ENCODE assay signal across 19 mouse cellular contexts in the genomic region with DNA sequence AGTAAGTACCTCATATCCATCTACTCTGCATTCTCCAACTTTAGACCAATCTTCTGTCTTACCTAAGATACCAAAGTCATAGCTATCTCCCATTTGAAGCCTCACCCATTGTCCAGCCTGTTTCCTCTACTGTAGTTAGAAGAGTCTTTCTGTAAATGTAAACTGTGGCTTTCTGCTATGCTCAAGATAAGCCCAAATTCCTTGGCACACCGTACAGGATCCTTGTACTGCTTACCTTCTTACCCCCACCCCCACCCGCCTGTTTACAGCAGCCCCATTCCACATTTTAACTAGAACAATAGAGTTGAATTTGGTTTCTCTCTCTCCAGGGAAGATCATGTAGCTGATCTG.
DNase-seq lines count a peak whose midpoint lies in the region; ATAC-seq lines count a peak whose summit lies in the region.
"Had no signal": no experiment of that assay in that cellular context is flagged by ENCODE, and none has a peak within 500 bp of the region (broad histone marks: within the 10 kb centered on the region; RNA-seq: fewer than 3 reads in every experiment).

No protein-coding gene starts in this region.

- no peaks in the 10 kb centered on the region for H3K27me3 ChIP-seq in heart, embryonic 12.5 days (replicated peaks)
- no peaks in the 10 kb centered on the region for H3K27me3 ChIP-seq in lung, embryonic 16.5 days (ENCODE audit: control insufficient read depth, insufficient read depth, low read depth, low read length)
- H3K27me3 ChIP-seq in forebrain, embryonic 13.5 days: no peaks in the 10 kb centered on the region
- H3K27me3 ChIP-seq in kidney, embryonic 16.5 days (ENCODE audit: insufficient read depth, low read length): no peaks in the 10 kb centered on the region
- H3K27me3 ChIP-seq: midbrain, embryonic 13.5 days had no signal

- H3K9ac ChIP-seq in heart, embryonic 12.5 days: no peak overlapping the region
- H3K9ac ChIP-seq in lung, embryonic 16.5 days (ENCODE audit: low read length): no peak overlapping the region
- H3K9ac ChIP-seq in forebrain, embryonic 13.5 days: no peak overlapping the region
- H3K9ac ChIP-seq in kidney, embryonic 16.5 days (replicated peaks; ENCODE audit: low read length): no peak overlapping the region
- H3K9ac ChIP-seq: forebrain, postnatal 0 days; midbrain, embryonic 13.5 days had no signal

- no peaks in the 10 kb centered on the region for H3K9me3 ChIP-seq in heart, embryonic 12.5 days (replicated peaks)
- H3K9me3 ChIP-seq in lung, embryonic 16.5 days (ENCODE audit: control insufficient read depth, low read length): no peaks in the 10 kb centered on the region
- no peaks in the 10 kb centered on the region for H3K9me3 ChIP-seq in forebrain, embryonic 13.5 days (replicated peaks)
- no peaks in the 10 kb centered on the region for H3K9me3 ChIP-seq in kidney, embryonic 16.5 days (ENCODE audit: low read length)
- H3K9me3 ChIP-seq: midbrain, embryonic 13.5 days had no signal

- no peak overlapping the region for H3K4me3 ChIP-seq in heart, embryonic 12.5 days
- no peak overlapping the region for H3K4me3 ChIP-seq in lung, embryonic 16.5 days (ENCODE audit: low read length)
- H3K4me3 ChIP-seq in forebrain, embryonic 13.5 days: no peak overlapping the region
- H3K4me3 ChIP-seq in kidney, embryonic 16.5 days (ENCODE audit: low read length): no peak overlapping the region
- H3K4me3 ChIP-seq: erythroblast, embryonic 14.5 days; midbrain, embryonic 13.5 days had no signal

- peaks cover 47% of the 10 kb centered on the region for H3K4me1 ChIP-seq in heart, embryonic 12.5 days (replicated peaks)
- peaks cover 26% of the 10 kb centered on the region for H3K4me1 ChIP-seq in lung, embryonic 16.5 days (replicated peaks; ENCODE audit: control insufficient read depth, insufficient read depth, low read length)
- H3K4me1 ChIP-seq in forebrain, embryonic 13.5 days: no peaks in the 10 kb centered on the region
- H3K4me1 ChIP-seq in kidney, embryonic 16.5 days (ENCODE audit: insufficient read depth, low read length): peaks cover 4% of the 10 kb centered on the region; the same call in 1 of the 2 replicates

- 29% methylated on average over 2 of the region's 2 CpGs for WGBS in heart, embryonic 12.5 days
- WGBS in lung, embryonic 16.5 days: 23% methylated on average over 2 of the region's 2 CpGs
- 82% methylated on average over 2 of the region's 2 CpGs for WGBS in forebrain, embryonic 13.5 days
- 75% methylated on average over 2 of the region's 2 CpGs for WGBS in kidney, embryonic 16.5 days

- no peak for ATAC-seq in heart, embryonic 12.5 days (ENCODE audit: insufficient number of reproducible peaks, low FRiP score)
- ATAC-seq in lung, embryonic 16.5 days (ENCODE audit: low read depth): peak; percentile 81
- ATAC-seq in forebrain, embryonic 13.5 days: no peak
- no peak for ATAC-seq in kidney, embryonic 16.5 days (ENCODE audit: low FRiP score, low TSS enrichment)
- ATAC-seq: forebrain, postnatal 0 days; hindbrain, postnatal 0 days; midbrain, embryonic 13.5 days had no signal

- no peak for DNase-seq in heart, adult 9 months (ENCODE audit: low spot score in 2 of 2)
- DNase-seq in 3T3-L1 (ENCODE audit: low read depth, low spot score) (peak; percentile 15), MEL-GATA-1-ER (ENCODE audit: extremely low read depth, low read depth) (peak; percentile 59)
- DNase-seq in embryo, embryonic 11 days: no peak
- DNase-seq: adrenal gland, adult 8-10 months; cerebellum, adult 11-12 months; cerebellum, postnatal 25 days; forebrain, postnatal 0 days; kidney, adult 11 months; kidney, postnatal 10 days; right cerebral cortex, postnatal 25 days; thymus, postnatal 4 days had no signal

- H3K36me3 ChIP-seq in heart, embryonic 12.5 days: no peaks in the 10 kb centered on the region
- H3K36me3 ChIP-seq in lung, embryonic 16.5 days (ENCODE audit: control insufficient read depth, insufficient read depth, low read length): no peaks in the 10 kb centered on the region
- no peaks in the 10 kb centered on the region for H3K36me3 ChIP-seq in forebrain, embryonic 13.5 days (ENCODE audit: poor library complexity, severe bottlenecking)
- no peaks in the 10 kb centered on the region for H3K36me3 ChIP-seq in kidney, embryonic 16.5 days (ENCODE audit: insufficient read depth, low read length)
- H3K36me3 ChIP-seq: midbrain, embryonic 13.5 days had no signal

- no peak overlapping the region for H3K4me2 ChIP-seq in heart, embryonic 12.5 days
- peak overlapping the region; percentile 44 for H3K4me2 ChIP-seq in lung, embryonic 16.5 days (ENCODE audit: low read depth, low read length)
- no peak overlapping the region for H3K4me2 ChIP-seq in forebrain, embryonic 13.5 days
- no peak overlapping the region for H3K4me2 ChIP-seq in kidney, embryonic 16.5 days (replicated peaks; ENCODE audit: low read depth, low read length)
- H3K4me2 ChIP-seq: midbrain, embryonic 13.5 days had no signal

- H3K27ac ChIP-seq in heart, embryonic 12.5 days (ENCODE audit: poor library complexity, severe bottlenecking): peak overlapping the region; percentile 66
- H3K27ac ChIP-seq in lung, embryonic 16.5 days (ENCODE audit: low read length): peak overlapping the region; percentile 90
- H3K27ac ChIP-seq in forebrain, embryonic 13.5 days: no peak overlapping the region
- no peak overlapping the region for H3K27ac ChIP-seq in kidney, embryonic 16.5 days (ENCODE audit: low read length)
- H3K27ac ChIP-seq: hindbrain, postnatal 0 days; midbrain, embryonic 13.5 days had no signal

Comparison
In these comparisons a context has a peak if more than half of its experiments do, and no peak if none do; other contexts are left out.
1. H3K27ac ChIP-seq: peak in heart, embryonic 12.5 days (single experiment) and lung, embryonic 16.5 days (single experiment); none in forebrain, embryonic 13.5 days (single experiment) and kidney, embryonic 16.5 days (single experiment).
2. DNase-seq: peak in 3T3-L1 (single experiment) and MEL-GATA-1-ER (single experiment); none in heart, adult 9 months (0 of 2) and embryo, embryonic 11 days (single experiment).